Mouse (Mus musculus) CH12.LX (cell line): Measurements from ENCODE around the gene Rexo5.

Experiments
- CHD1 ChIP-seq: IDR thresholded peaks from 2 replicates; pipeline ENCODE4 v1.6.1; 2012; ENCODE audit warnings: low read depth, low read length, improper control_type of control experiment, inconsistent platforms
- EP300 ChIP-seq: IDR thresholded peaks from 2 replicates; pipeline ENCODE4 v1.6.1; 2011; ENCODE audit warnings: low read length, improper control_type of control experiment

DNA sequence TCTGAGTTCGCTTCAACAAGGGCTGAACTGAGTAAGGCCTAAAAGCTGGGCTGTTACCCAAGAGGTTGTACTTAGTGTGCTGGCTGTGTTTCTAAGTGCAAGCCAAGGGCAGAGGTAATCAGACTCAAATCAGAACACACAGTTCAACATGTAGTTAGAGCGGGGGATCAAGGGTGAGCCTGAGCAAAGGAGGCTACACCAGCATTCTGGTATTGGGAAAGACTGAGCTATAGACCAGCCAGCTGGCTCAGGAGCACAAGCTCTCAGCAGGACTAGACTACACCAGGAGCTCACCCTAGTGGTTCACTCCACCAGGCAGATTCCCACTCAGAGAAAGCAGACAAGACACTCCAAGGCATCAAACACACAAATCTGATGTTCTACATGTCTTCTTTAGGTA is 10.4 kb upstream of the Rexo5 start:
- TF ChIP-seq EP300 (no peak), CHD1 (no peak)
